Mouse (Mus musculus): ENCODE results near the gene Akr1b10. TPM values are rescaled to one million over a fixed set of nuclear protein-coding genes. Genes with fewer than 3 reads are reported as not detected.

The Akr1b10 gene
- polyA plus RNA-seq, 1 experiment: 16.9 TPM

DNA sequence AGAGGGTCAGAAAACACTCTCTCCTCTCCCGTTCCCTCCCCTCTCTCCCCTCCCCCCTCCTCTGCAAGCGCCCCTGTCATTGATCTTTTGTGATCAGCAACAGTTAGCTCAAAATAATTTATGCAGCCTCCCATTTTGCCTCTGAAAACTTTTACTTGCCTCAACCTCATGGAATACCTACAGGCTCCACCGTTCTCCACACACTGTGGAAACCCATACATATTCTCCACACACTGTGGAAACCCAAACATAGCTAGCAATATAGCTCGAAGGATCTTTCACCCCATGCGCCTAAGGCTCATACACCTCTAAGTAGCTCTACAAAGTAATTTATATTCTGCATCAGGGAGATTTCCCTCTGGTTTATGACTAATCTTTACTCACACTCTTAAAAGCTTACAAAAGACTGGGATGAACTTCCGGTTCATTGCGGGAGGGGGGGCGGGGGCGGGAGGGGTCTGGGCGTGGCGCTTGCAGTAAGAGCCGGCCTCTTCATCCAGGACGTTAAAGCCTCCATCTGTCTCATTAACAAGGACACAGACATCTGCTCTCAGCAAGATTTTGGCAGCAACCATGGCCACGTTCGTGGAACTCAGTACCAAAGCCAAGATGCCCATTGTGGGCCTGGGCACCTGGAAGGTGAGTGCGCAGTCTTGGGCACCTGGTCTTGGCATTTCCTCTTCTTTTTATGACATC lies 30.2 kb upstream of the Akr1b10 start, which contains the start of gene Akr1b8:
TSS of gene Akr1b8 (plus strand) at position 462 of the 696 bp plus-strand sequence.
- H3K9me3 ChIP-seq (replicated peaks; ENCODE audit: control insufficient read depth, insufficient read depth, low read length, poor library complexity, severe bottlenecking): no peaks in the 10 kb centered on the region
- TF ChIP-seq EP300 (IDR thresholded peaks at IDR 0.05; ENCODE audit: insufficient read depth, low read depth, low read length): no peak
- peaks cover 3% of the 10 kb centered on the region for H3K4me1 ChIP-seq (ENCODE audit: control insufficient read depth, insufficient read depth, low read length)
- H3K9ac ChIP-seq (ENCODE audit: low read depth, poor library complexity, severe bottlenecking): no peak within 1 kb of the TSS
- H3K27me3 ChIP-seq (ENCODE audit: control insufficient read depth, insufficient read depth, low read length, poor library complexity, severe bottlenecking): no peaks in the 10 kb centered on the region
- no peaks in the 10 kb centered on the region for H3K36me3 ChIP-seq (ENCODE audit: control insufficient read depth, insufficient read depth, low read length, poor library complexity, severe bottlenecking)
- H3K4me3 ChIP-seq (ENCODE audit: low read depth, low read length): no peak within 1 kb of the TSS
- no peak within 1 kb of the TSS for H3K27ac ChIP-seq (ENCODE audit: insufficient read depth, low read length)

DNA sequence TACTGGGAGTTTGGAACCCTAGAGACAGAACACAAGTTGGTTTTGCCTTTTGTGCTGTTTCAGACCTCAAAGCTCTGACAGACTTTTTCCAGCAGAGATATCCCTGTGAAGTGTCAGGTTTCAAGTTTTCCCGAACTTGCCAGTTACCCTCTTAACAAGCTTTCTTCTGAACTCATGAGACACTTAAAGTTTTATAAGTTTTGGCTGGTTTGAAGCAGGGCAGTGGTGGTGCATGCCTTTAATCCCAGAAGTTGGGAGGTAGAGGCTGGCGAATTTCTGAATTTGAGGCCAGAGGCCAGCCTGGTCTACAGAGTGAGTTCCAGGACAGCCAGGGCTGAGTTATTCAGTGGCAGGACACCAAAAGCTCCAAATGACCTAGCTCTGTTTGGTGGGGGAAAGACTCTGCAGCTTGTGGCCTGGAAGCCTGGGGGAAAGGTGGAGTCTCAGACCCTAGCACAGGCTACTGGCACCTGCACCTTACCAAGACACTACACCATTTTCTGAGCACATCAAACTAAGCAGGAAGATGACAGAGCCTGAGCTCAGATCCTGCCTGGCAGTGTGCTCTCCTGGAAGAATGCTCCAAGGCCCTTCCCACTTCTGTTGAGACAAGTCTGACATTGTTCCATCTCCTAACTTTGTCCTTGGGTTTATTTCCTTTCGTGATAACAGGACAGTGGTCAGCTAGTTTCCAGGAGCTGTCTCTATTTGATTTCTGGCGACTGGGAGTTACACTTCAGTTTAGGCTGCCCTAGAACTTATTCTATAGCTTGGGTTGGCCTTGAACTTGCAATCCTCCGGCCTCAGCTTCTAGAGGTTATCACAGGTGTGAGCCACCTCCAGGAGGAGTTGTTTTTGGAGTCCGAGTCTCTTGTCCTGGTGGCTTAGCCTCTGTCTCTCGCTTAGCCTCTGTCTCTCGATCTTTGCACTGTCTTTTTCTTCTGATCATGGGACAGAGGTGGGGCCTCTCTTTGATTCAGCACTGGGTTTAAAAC lies 29.4 kb upstream of the Akr1b10 start:
- no peak overlapping the region for H3K27ac ChIP-seq (ENCODE audit: insufficient read depth, low read length)
- H3K27me3 ChIP-seq (ENCODE audit: control insufficient read depth, insufficient read depth, low read length, poor library complexity, severe bottlenecking): no peaks in the 10 kb centered on the region
- no peak overlapping the region for H3K4me3 ChIP-seq (ENCODE audit: low read depth, low read length)
- H3K9ac ChIP-seq (ENCODE audit: low read depth, poor library complexity, severe bottlenecking): no peak overlapping the region
- TF ChIP-seq EP300 (IDR thresholded peaks at IDR 0.05; ENCODE audit: insufficient read depth, low read depth, low read length) (no peak), POLR2A (IDR thresholded peaks at IDR 0.05; ENCODE audit: insufficient read depth, low read length) (no peak), CTCF (IDR thresholded peaks at IDR 0.05; ENCODE audit: low read depth, low read length) (no peak)
- peaks cover 3% of the 10 kb centered on the region for H3K4me1 ChIP-seq (ENCODE audit: control insufficient read depth, insufficient read depth, low read length)
- H3K9me3 ChIP-seq (replicated peaks; ENCODE audit: control insufficient read depth, insufficient read depth, low read length, poor library complexity, severe bottlenecking): no peaks in the 10 kb centered on the region
- no peaks in the 10 kb centered on the region for H3K36me3 ChIP-seq (ENCODE audit: control insufficient read depth, insufficient read depth, low read length, poor library complexity, severe bottlenecking)

DNA sequence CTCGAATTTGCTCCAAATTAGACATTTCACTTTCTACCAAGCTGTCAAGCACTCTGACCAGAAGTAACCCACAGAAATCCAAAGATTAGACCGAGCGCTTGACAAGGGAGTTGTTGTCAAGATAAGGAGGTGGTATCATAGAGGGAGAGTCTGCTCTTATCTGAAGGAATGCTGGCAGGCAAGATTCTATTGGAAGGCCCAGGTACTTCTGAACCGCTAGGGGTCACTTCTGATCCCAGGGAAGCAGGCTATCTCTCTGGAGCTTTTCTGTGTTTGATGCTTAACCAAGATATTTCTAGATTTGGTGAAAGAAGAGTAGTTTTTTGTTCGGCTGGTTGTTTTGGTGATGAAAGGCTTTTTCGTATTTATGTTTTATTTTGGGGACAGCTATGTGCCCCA lies 28.7 kb upstream of the Akr1b10 start:
- H3K36me3 ChIP-seq (ENCODE audit: control insufficient read depth, insufficient read depth, low read length, poor library complexity, severe bottlenecking): no peaks in the 10 kb centered on the region
- H3K9me3 ChIP-seq (replicated peaks; ENCODE audit: control insufficient read depth, insufficient read depth, low read length, poor library complexity, severe bottlenecking): no peaks in the 10 kb centered on the region
- H3K4me1 ChIP-seq (ENCODE audit: control insufficient read depth, insufficient read depth, low read length): peaks cover 3% of the 10 kb centered on the region
- H3K27ac ChIP-seq (ENCODE audit: insufficient read depth, low read length): no peak overlapping the region
- no peaks in the 10 kb centered on the region for H3K27me3 ChIP-seq (ENCODE audit: control insufficient read depth, insufficient read depth, low read length, poor library complexity, severe bottlenecking)
- H3K9ac ChIP-seq (ENCODE audit: low read depth, poor library complexity, severe bottlenecking): no peak overlapping the region
- TF ChIP-seq POLR2A (IDR thresholded peaks at IDR 0.05; ENCODE audit: insufficient read depth, low read length) (no peak), EP300 (IDR thresholded peaks at IDR 0.05; ENCODE audit: insufficient read depth, low read depth, low read length) (no peak), CTCF (IDR thresholded peaks at IDR 0.05; ENCODE audit: low read depth, low read length) (no peak)
- H3K4me3 ChIP-seq (ENCODE audit: low read depth, low read length): no peak overlapping the region

DNA sequence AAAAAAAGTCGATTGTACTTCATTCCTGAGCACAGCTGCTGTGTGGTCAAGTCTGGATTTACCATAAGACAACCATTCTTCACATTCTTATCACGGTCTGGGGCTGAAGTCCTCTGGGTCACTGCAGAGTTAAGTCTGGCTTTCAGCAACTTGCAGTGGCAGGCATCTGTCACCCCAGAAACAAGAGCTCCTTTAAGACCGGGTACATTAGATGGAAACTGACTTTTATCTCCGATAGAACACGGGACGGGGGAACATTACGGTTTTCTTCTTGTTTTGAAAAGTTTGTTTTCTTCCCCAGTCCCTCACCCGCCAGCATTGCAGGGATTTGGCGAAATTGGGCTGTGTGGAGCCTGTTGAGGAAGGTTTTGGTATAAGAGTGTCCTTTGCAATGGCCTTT lies 28.2 kb upstream of the Akr1b10 start:
- Histone ChIP-seq H3K27ac (ENCODE audit: insufficient read depth, low read length) (no peak overlapping the region), H3K9ac (ENCODE audit: low read depth, poor library complexity, severe bottlenecking) (no peak overlapping the region), H3K4me1 (ENCODE audit: control insufficient read depth, insufficient read depth, low read length) (peaks cover 3% of the 10 kb centered on the region), H3K27me3 (ENCODE audit: control insufficient read depth, insufficient read depth, low read length, poor library complexity, severe bottlenecking) (no peaks in the 10 kb centered on the region), H3K4me3 (ENCODE audit: low read depth, low read length) (no peak overlapping the region), H3K9me3 (replicated peaks; ENCODE audit: control insufficient read depth, insufficient read depth, low read length, poor library complexity, severe bottlenecking) (no peaks in the 10 kb centered on the region), H3K36me3 (ENCODE audit: control insufficient read depth, insufficient read depth, low read length, poor library complexity, severe bottlenecking) (no peaks in the 10 kb centered on the region)
- TF ChIP-seq CTCF (IDR thresholded peaks at IDR 0.05; ENCODE audit: low read depth, low read length): no peak
- no peak for TF ChIP-seq EP300 (IDR thresholded peaks at IDR 0.05; ENCODE audit: insufficient read depth, low read depth, low read length)
- TF ChIP-seq POLR2A (IDR thresholded peaks at IDR 0.05; ENCODE audit: insufficient read depth, low read length): no peak

DNA sequence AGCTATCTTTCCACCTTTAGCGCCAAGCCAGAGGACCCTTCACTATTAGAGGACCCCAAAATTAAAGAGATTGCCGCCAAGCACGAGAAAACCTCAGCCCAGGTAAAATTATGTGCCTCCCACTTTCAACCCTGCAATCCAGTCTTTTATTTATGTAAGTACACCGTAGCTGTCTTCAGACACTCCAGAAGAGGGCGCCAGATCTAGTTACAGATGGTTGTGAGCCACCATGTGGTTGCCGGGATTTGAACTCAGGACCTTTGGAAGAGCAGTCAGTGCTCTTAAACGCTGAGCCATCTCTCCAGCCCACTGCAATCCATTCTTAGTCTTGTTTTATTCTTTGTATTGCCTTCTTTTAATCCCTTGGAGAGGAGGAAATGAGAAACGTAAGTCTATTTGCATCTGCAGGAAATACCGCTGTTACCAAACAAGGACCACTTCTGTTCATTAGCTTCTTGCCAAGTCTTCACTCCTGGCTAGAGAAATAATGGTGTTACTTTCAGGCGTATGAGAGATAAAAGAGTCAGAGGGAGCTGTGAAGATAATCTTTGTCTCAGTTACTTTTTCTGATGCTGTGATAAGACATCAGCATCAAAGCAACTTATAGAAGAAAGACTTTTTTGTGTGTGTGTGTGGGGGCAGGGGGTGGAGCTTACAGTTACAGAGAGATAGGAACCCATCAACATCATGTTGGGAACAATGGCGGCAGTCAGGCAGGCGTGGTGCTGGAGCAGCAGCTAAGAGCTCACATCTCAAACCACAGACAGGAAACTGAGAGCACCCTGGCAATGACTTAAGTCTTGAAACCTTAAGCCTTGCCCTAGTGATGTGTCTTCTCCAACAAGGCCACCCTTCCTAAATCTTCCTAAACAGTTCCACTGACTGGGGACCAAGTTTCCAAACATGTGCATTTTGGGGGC lies 19.5 kb upstream of the Akr1b10 start:
- Histone ChIP-seq H3K27me3 (ENCODE audit: control insufficient read depth, insufficient read depth, low read length, poor library complexity, severe bottlenecking) (no peaks in the 10 kb centered on the region), H3K9ac (ENCODE audit: low read depth, poor library complexity, severe bottlenecking) (no peak overlapping the region), H3K4me1 (ENCODE audit: control insufficient read depth, insufficient read depth, low read length) (no peaks in the 10 kb centered on the region), H3K9me3 (replicated peaks; ENCODE audit: control insufficient read depth, insufficient read depth, low read length, poor library complexity, severe bottlenecking) (no peaks in the 10 kb centered on the region), H3K4me3 (ENCODE audit: low read depth, low read length) (no peak overlapping the region), H3K36me3 (ENCODE audit: control insufficient read depth, insufficient read depth, low read length, poor library complexity, severe bottlenecking) (no peaks in the 10 kb centered on the region), H3K27ac (ENCODE audit: insufficient read depth, low read length) (no peak overlapping the region)
- TF ChIP-seq CTCF (IDR thresholded peaks at IDR 0.05; ENCODE audit: low read depth, low read length) (no peak), POLR2A (IDR thresholded peaks at IDR 0.05; ENCODE audit: insufficient read depth, low read length) (no peak), EP300 (IDR thresholded peaks at IDR 0.05; ENCODE audit: insufficient read depth, low read depth, low read length) (no peak)

Measured in ES-Bruce4 (cell line).